Mouse (Mus musculus) forebrain, embryonic 12.5 days (tissue): ENCODE results near the gene Srsf3. TPM values are rescaled to one million over a fixed set of nuclear protein-coding genes. Genes with fewer than 3 reads are reported as not detected.
"Not testable (repeated sequence)": the region's sequence is repeated elsewhere in the genome, so short reads cannot be mapped to it uniquely, and the experiment has no call there.

ENCODE experiments used
- ATAC-seq: fragments of 200-750 bp; cut with Nextera tagmentation; 2 replicates; pipeline ENCODE4 v1.8.0; 2017; ENCODE audit warnings: moderate TSS enrichment; ENCODE audit not compliant: low FRiP score
- H3K27ac ChIP-seq: fragments of 300-500 bp; sonication (generic); 2 replicates; pipeline ENCODE4 v1.5.1; 2016; ENCODE audit warnings: mild to moderate bottlenecking
- H3K27me3 ChIP-seq: fragments of 300-500 bp; sonication (generic); 2 replicates; pipeline ENCODE4 v1.6.1; 2016; ENCODE audit warnings: mild to moderate bottlenecking
- H3K36me3 ChIP-seq: fragments of 300-500 bp; sonication (generic); replicated peaks from 2 replicates; pipeline ENCODE4 v1.6.1; 2016; ENCODE audit warnings: mild to moderate bottlenecking
- H3K4me1 ChIP-seq: fragments of 300-500 bp; sonication (generic); 2 replicates; pipeline ENCODE4 v1.6.1; 2016
- H3K4me2 ChIP-seq: fragments of 300-500 bp; sonication (generic); 2 replicates; pipeline ENCODE4 v1.6.1; 2016; ENCODE audit warnings: mild to moderate bottlenecking, moderate library complexity
- H3K4me3 ChIP-seq: fragments of 300-500 bp; sonication (generic); replicated peaks from 2 replicates; pipeline ENCODE4 v1.5.1; 2016; ENCODE audit warnings: mild to moderate bottlenecking
- H3K9ac ChIP-seq: fragments of 300-500 bp; sonication (generic); 2 replicates; pipeline ENCODE4 v1.6.1; 2016; ENCODE audit warnings: mild to moderate bottlenecking
- H3K9me3 ChIP-seq: fragments of 300-500 bp; sonication (generic); 2 replicates; pipeline ENCODE4 v1.6.1; 2016
- WGBS: fragments of 180-500 bp; shearing (Covaris S2); methylation state at CpG from one replicate; pipeline ENCODE4 v1.1.7; 2016; 5-methylcytosine and 5-hydroxymethylcytosine counted together
- polyA plus RNA-seq: library from polyadenylated mRNA; unstranded; fragments of >200 nt; fragmentation: Nextera tagmentation; extraction: Ambion mirVana; gene quantifications from 2 replicates; pipeline ENCODE4 v1.2.1, GENCODE M21; 2016

Gene Srsf3
- polyA plus RNA-seq, 1 experiment from 2014 or later = 852 TPM

- no peak for ATAC-seq
- Histone ChIP-seq H3K9me3 (no peaks in the 10 kb centered on the region), H3K4me1 (peaks cover 13% of the 10 kb centered on the region), H3K9ac (no peak overlapping the region), H3K4me2 (no peak overlapping the region; the same call in 1 of the 2 replicates), H3K27me3 (no peaks in the 10 kb centered on the region), H3K4me3 (no peak overlapping the region), H3K27ac (0 out of 2 replicates have a peak overlapping the region, but pooled peaks have one; percentile 13), H3K36me3 (no peaks in the 10 kb centered on the region)
- 57% methylated on average over 13 of the region's 13 CpGs for WGBS
These were observed 29.9 kb downstream of the Srsf3 start for GRCm38 (mm10) chr17:29062119-29063035.

- Histone ChIP-seq H3K4me3 (no peak overlapping the region), H3K9ac (no peak overlapping the region), H3K9me3 (no peaks in the 10 kb centered on the region), H3K4me2 (no peak overlapping the region), H3K27me3 (no peaks in the 10 kb centered on the region), H3K4me1 (peaks cover 13% of the 10 kb centered on the region), H3K27ac (0 out of 2 replicates have a peak overlapping the region, but pooled peaks have one; percentile 13), H3K36me3 (no peaks in the 10 kb centered on the region)
- WGBS = 58% methylated on average over 8 of the region's 8 CpGs
- no peak for ATAC-seq
These were observed 30.9 kb downstream of the Srsf3 start for GRCm38 (mm10) chr17:29063121-29063987.

GRCm38 (mm10) chr17:29063988-29064285, 31.5 kb downstream of the Srsf3 start:
- peaks cover 13% of the 10 kb centered on the region for H3K4me1 ChIP-seq
- H3K4me3 ChIP-seq = no peak overlapping the region
- H3K27ac ChIP-seq = no peak overlapping the region
- H3K36me3 ChIP-seq = no peaks in the 10 kb centered on the region
- 76% methylated on average over 2 of the region's 2 CpGs for WGBS
- no peaks in the 10 kb centered on the region for H3K9me3 ChIP-seq
- H3K27me3 ChIP-seq = no peaks in the 10 kb centered on the region
- H3K4me2 ChIP-seq = no peak overlapping the region
- H3K9ac ChIP-seq = no peak overlapping the region
- no peak for ATAC-seq

GRCm38 (mm10) chr17:29065245-29065940, 33.0 kb downstream of the Srsf3 start:
- no peak overlapping the region for H3K9ac ChIP-seq
- H3K36me3 ChIP-seq = no peaks in the 10 kb centered on the region
- ATAC-seq = no peak
- H3K9me3 ChIP-seq = no peaks in the 10 kb centered on the region
- no peak overlapping the region for H3K27ac ChIP-seq
- 80% methylated on average over 21 of the region's 21 CpGs for WGBS
- H3K27me3 ChIP-seq = no peaks in the 10 kb centered on the region
- H3K4me3 ChIP-seq = no peak overlapping the region
- peaks cover 13% of the 10 kb centered on the region for H3K4me1 ChIP-seq
- no peak overlapping the region for H3K4me2 ChIP-seq

- no peaks in the 10 kb centered on the region for H3K36me3 ChIP-seq
- no peaks in the 10 kb centered on the region for H3K27me3 ChIP-seq
- no peak overlapping the region for H3K4me2 ChIP-seq
- no peak overlapping the region for H3K4me3 ChIP-seq
- no peak overlapping the region for H3K27ac ChIP-seq
- no peak for ATAC-seq
- no peak overlapping the region for H3K9ac ChIP-seq
- H3K9me3 ChIP-seq = no peaks in the 10 kb centered on the region
- WGBS = 94% methylated on average over 3 of the region's 3 CpGs
- peaks cover 15% of the 10 kb centered on the region for H3K4me1 ChIP-seq
These were observed 33.5 kb downstream of the Srsf3 start for GRCm38 (mm10) chr17:29065971-29066370.

GRCm38 (mm10) chr17:29067416-29067815, 35.0 kb downstream of the Srsf3 start:
- H3K27me3 ChIP-seq, H3K9ac ChIP-seq, H3K27ac ChIP-seq, H3K9me3 ChIP-seq, H3K36me3 ChIP-seq, H3K4me2 ChIP-seq, ATAC-seq, H3K4me3 ChIP-seq: not testable (repeated sequence)
- peaks cover 15% of the 10 kb centered on the region for H3K4me1 ChIP-seq
- 85% methylated on average over 3 of the region's 3 CpGs for WGBS

GRCm38 (mm10) chr17:29067847-29068246, 35.4 kb downstream of the Srsf3 start:
- H3K9me3 ChIP-seq = no peaks in the 10 kb centered on the region
- H3K4me2 ChIP-seq = no peak overlapping the region
- no peak overlapping the region for H3K9ac ChIP-seq
- H3K36me3 ChIP-seq = no peaks in the 10 kb centered on the region
- H3K27ac ChIP-seq = no peak overlapping the region
- H3K4me3 ChIP-seq = no peak overlapping the region
- ATAC-seq = no peak
- peaks cover 13% of the 10 kb centered on the region for H3K4me1 ChIP-seq
- 55% methylated on average over 5 of the region's 5 CpGs for WGBS
- H3K27me3 ChIP-seq = no peaks in the 10 kb centered on the region

- Histone ChIP-seq H3K4me1 (peaks cover 11% of the 10 kb centered on the region), H3K9ac (no peak overlapping the region), H3K36me3 (no peaks in the 10 kb centered on the region), H3K4me3 (no peak overlapping the region), H3K27me3 (no peaks in the 10 kb centered on the region; the same call in 1 of the 2 replicates), H3K27ac (no peak overlapping the region), H3K9me3 (no peaks in the 10 kb centered on the region), H3K4me2 (no peak overlapping the region)
- 82% methylated on average over 10 of the region's 10 CpGs for WGBS
- ATAC-seq = no peak
These were observed 36.6 kb downstream of the Srsf3 start for GRCm38 (mm10) chr17:29069063-29069462.

- 86% methylated on average over 5 of the region's 5 CpGs for WGBS
- no peak overlapping the region for H3K4me3 ChIP-seq
- H3K4me1 ChIP-seq = peaks cover 11% of the 10 kb centered on the region
These were observed 39.4 kb downstream of the Srsf3 start for GRCm38 (mm10) chr17:29071820-29072219.

GRCm38 (mm10) chr17:29072701-29073307, 40.4 kb downstream of the Srsf3 start:
- no peak for ATAC-seq
- Histone ChIP-seq H3K4me2 (no peak overlapping the region), H3K27me3 (no peaks in the 10 kb centered on the region; the same call in 1 of the 2 replicates), H3K4me3 (no peak overlapping the region), H3K36me3 (no peaks in the 10 kb centered on the region), H3K9me3 (no peaks in the 10 kb centered on the region), H3K4me1 (peaks cover 12% of the 10 kb centered on the region), H3K9ac (no peak overlapping the region), H3K27ac (no peak overlapping the region)
- 27% methylated on average over 11 of the region's 11 CpGs for WGBS

More at GRCm38 (mm10) chr17:29071820-29072219, 39.4 kb downstream of the Srsf3 start:
- Histone ChIP-seq H3K9me3 (no peaks in the 10 kb centered on the region), H3K4me2 (no peak overlapping the region), H3K27ac (no peak overlapping the region), H3K9ac (no peak overlapping the region), H3K36me3 (no peaks in the 10 kb centered on the region), H3K27me3 (no peaks in the 10 kb centered on the region; the same call in 1 of the 2 replicates)
- ATAC-seq = no peak

- no peak overlapping the region for H3K4me2 ChIP-seq
These were observed 40.9 kb downstream of the Srsf3 start for GRCm38 (mm10) chr17:29073313-29073712.

More at GRCm38 (mm10) chr17:29073313-29073712, 40.9 kb downstream of the Srsf3 start:
- no peak overlapping the region for H3K4me3 ChIP-seq
- H3K36me3 ChIP-seq = no peaks in the 10 kb centered on the region
- H3K9me3 ChIP-seq = no peaks in the 10 kb centered on the region
- no peak overlapping the region for H3K9ac ChIP-seq
- H3K4me1 ChIP-seq = peaks cover 17% of the 10 kb centered on the region
- ATAC-seq = no peak
- 68% methylated on average over 5 of the region's 5 CpGs for WGBS
- no peaks in the 10 kb centered on the region; the same call in 1 of the 2 replicates for H3K27me3 ChIP-seq
- H3K27ac ChIP-seq = no peak overlapping the region
